Mouse (Mus musculus) R1 (cell line): ENCODE results near the gene Ncbp3.
"Not testable (repeated sequence)": the region's sequence is repeated elsewhere in the genome, so short reads cannot be mapped to it uniquely, and the experiment has no call there.

Source experiments
- DNase-seq: peaks from one replicate; pipeline ENCODE4 v3.0.0-alpha.2; 2018; ENCODE audit warnings: low read depth, low spot score

Ncbp3 gene

GRCm38 (mm10) chr11:73085391-73085790 is 37.8 kb downstream of the Ncbp3 start:
- peak; percentile 20 for DNase-seq

GRCm38 (mm10) chr11:73087700-73088480 is 40.3 kb downstream of the Ncbp3 start:
- DNase-seq = no peak

GRCm38 (mm10) chr11:73090283-73090682 is 42.7 kb downstream of the Ncbp3 start, which contains the start of gene Itgae:
TSS of gene Itgae (plus strand) at chr11:73090583.
- no peak for DNase-seq

- DNase-seq = no peak
These were observed 43.2 kb downstream of the Ncbp3 start for GRCm38 (mm10) chr11:73090826-73091225.

- no peak for DNase-seq
These were observed 44.5 kb downstream of the Ncbp3 start for GRCm38 (mm10) chr11:73092057-73092456.

GRCm38 (mm10) chr11:73092877-73093276 is 45.3 kb downstream of the Ncbp3 start:
- no peak for DNase-seq

GRCm38 (mm10) chr11:73094231-73094995 is 46.8 kb downstream of the Ncbp3 start:
- DNase-seq = no peak

GRCm38 (mm10) chr11:73098860-73099259 is 51.3 kb downstream of the Ncbp3 start:
- peak; percentile 20 for DNase-seq

GRCm38 (mm10) chr11:73099976-73100750 is 52.6 kb downstream of the Ncbp3 start:
- peak; percentile 25 for DNase-seq

GRCm38 (mm10) chr11:73101308-73101707 is 53.7 kb downstream of the Ncbp3 start:
- DNase-seq = no peak

- DNase-seq = no peak
These were observed 57.7 kb downstream of the Ncbp3 start for GRCm38 (mm10) chr11:73105246-73105645.

GRCm38 (mm10) chr11:73107358-73107757 is 59.8 kb downstream of the Ncbp3 start:
- not testable (repeated sequence) for DNase-seq

GRCm38 (mm10) chr11:73108195-73108897 is 60.8 kb downstream of the Ncbp3 start:
- no peak for DNase-seq

GRCm38 (mm10) chr11:73108898-73109625 is 61.5 kb downstream of the Ncbp3 start:
- no peak for DNase-seq

- no peak for DNase-seq
These were observed 62.4 kb downstream of the Ncbp3 start for GRCm38 (mm10) chr11:73109941-73110340.

- DNase-seq = no peak
These were observed 63.8 kb downstream of the Ncbp3 start for GRCm38 (mm10) chr11:73111414-73111813.

GRCm38 (mm10) chr11:73126495-73126894 is 78.9 kb downstream of the Ncbp3 start:
- DNase-seq = no peak

- DNase-seq = peak; percentile 71
These were observed 83.4 kb downstream of the Ncbp3 start for GRCm38 (mm10) chr11:73131020-73131419.

- DNase-seq = no peak
These were observed 85.4 kb downstream of the Ncbp3 start for GRCm38 (mm10) chr11:73132999-73133398.

- DNase-seq = no peak
These were observed 86.6 kb downstream of the Ncbp3 start for GRCm38 (mm10) chr11:73134222-73134621.

GRCm38 (mm10) chr11:73136587-73136986 is 89.0 kb downstream of the Ncbp3 start:
- no peak for DNase-seq
